ENCODE assay signal across 8 mouse cellular contexts in the genomic region with DNA sequence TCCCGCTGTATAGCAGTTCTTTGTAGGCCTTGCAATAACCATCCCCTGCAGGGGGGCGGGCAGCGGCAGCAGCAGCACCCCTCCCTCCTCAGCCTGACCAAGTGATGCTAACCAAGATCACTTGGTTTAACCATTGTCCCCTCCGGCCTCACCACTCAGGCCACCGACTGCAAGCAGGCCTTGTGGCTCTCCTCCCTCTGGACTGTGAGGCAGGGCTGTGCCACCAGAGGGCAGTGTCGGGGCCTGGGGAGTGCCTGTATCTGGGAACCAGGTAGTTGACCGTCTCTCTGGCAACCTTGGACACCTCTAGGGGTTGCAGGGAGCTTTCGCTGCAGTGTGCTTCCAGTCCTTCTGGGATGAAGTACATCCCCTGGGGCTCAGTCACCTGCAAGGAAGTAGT.
DNase-seq lines count a peak whose midpoint lies in the region; ATAC-seq and TF ChIP-seq lines count a peak whose summit lies in the region.

No protein-coding gene starts in this region.

- DNase-seq in midbrain, embryonic 14.5 days: peak; percentile 60
- peak; percentile 50 to 58 for DNase-seq in frontal cortex, postnatal 36 days (ENCODE audit: low spot score in 2 of 2)
- peak; percentile 71 for DNase-seq in kidney, adult 9 months
- peak in 1 of 3 experiments; percentile 30 for DNase-seq in liver, embryonic 14.5 days (ENCODE audit: low read depth in 3 of 3, low spot score in 3 of 3)
- peak; percentile 41 for DNase-seq in retina, postnatal 7 days (ENCODE audit: low read depth, low spot score)
- DNase-seq in urinary bladder, adult 18-20 months (ENCODE audit: low spot score in 2 of 2): peak; percentile 74 to 86

- no peaks in the 10 kb centered on the region for H3K36me3 ChIP-seq in midbrain, embryonic 14.5 days (ENCODE audit: control insufficient read depth, insufficient read depth, low read length)
- no peaks in the 10 kb centered on the region for H3K36me3 ChIP-seq in midbrain, embryonic 16.5 days (ENCODE audit: control insufficient read depth, insufficient read depth, low read length)
- no peaks in the 10 kb centered on the region for H3K36me3 ChIP-seq in liver, embryonic 14.5 days (replicated peaks; ENCODE audit: control insufficient read depth, insufficient read depth, low read depth)

- no peak overlapping the region for H3K9ac ChIP-seq in midbrain, embryonic 14.5 days (replicated peaks; ENCODE audit: low read length)
- H3K9ac ChIP-seq in midbrain, embryonic 16.5 days (ENCODE audit: low read depth, low read length): no peak overlapping the region
- H3K9ac ChIP-seq in liver, embryonic 14.5 days (replicated peaks): no peak overlapping the region

- no peak overlapping the region for H3K4me3 ChIP-seq in midbrain, embryonic 14.5 days (replicated peaks; ENCODE audit: low read depth, low read length)
- no peak overlapping the region for H3K4me3 ChIP-seq in midbrain, embryonic 16.5 days (ENCODE audit: low read depth, low read length)
- no peak overlapping the region for H3K4me3 ChIP-seq in liver, embryonic 14.5 days (ENCODE audit: insufficient read depth in 1 of 2, low read depth in 2 of 2, low read length in 2 of 2)

- no peaks in the 10 kb centered on the region for H3K9me3 ChIP-seq in midbrain, embryonic 14.5 days (ENCODE audit: control insufficient read depth, low read length)
- H3K9me3 ChIP-seq in midbrain, embryonic 16.5 days (replicated peaks; ENCODE audit: control insufficient read depth, low read length, poor library complexity, severe bottlenecking): no peaks in the 10 kb centered on the region
- H3K9me3 ChIP-seq in liver, embryonic 14.5 days (ENCODE audit: control insufficient read depth, low read length): no peaks in the 10 kb centered on the region

- WGBS in midbrain, embryonic 14.5 days: 31% methylated on average over 8 of the region's 8 CpGs
- 37% methylated on average over 8 of the region's 8 CpGs for WGBS in midbrain, embryonic 16.5 days
- WGBS in liver, embryonic 14.5 days (ENCODE audit: insufficient replicate concordance): 26% methylated on average over 8 of the region's 8 CpGs

- TF ChIP-seq CTCF in liver, embryonic 14.5 days (IDR thresholded peaks at IDR 0.05; ENCODE audit: low read depth): peak; percentile 97

- no peaks in the 10 kb centered on the region for H3K4me1 ChIP-seq in midbrain, embryonic 14.5 days (ENCODE audit: control insufficient read depth, insufficient read depth, low read length)
- H3K4me1 ChIP-seq in midbrain, embryonic 16.5 days (ENCODE audit: control insufficient read depth, insufficient read depth, low read length): no peaks in the 10 kb centered on the region
- no peaks in the 10 kb centered on the region for H3K4me1 ChIP-seq in liver, embryonic 14.5 days (replicated peaks; ENCODE audit: control insufficient read depth in 2 of 2, insufficient read depth in 2 of 2, low read length in 1 of 2)

- no peak overlapping the region for H3K27ac ChIP-seq in midbrain, embryonic 14.5 days (replicated peaks; ENCODE audit: low read depth, low read length)
- H3K27ac ChIP-seq in midbrain, embryonic 16.5 days (ENCODE audit: low read length): no peak overlapping the region
- H3K27ac ChIP-seq in liver, embryonic 14.5 days: no peak overlapping the region

- H3K4me2 ChIP-seq in midbrain, embryonic 14.5 days (ENCODE audit: low read length): no peak overlapping the region
- no peak overlapping the region for H3K4me2 ChIP-seq in midbrain, embryonic 16.5 days (ENCODE audit: low read length)
- no peak overlapping the region for H3K4me2 ChIP-seq in liver, embryonic 14.5 days (ENCODE audit: low read depth)

- no peak for TF ChIP-seq EP300 in liver, embryonic 14.5 days (IDR thresholded peaks at IDR 0.05; ENCODE audit: low read depth)

- no peaks in the 10 kb centered on the region for H3K27me3 ChIP-seq in midbrain, embryonic 14.5 days (ENCODE audit: control insufficient read depth, insufficient read depth, low read length)
- H3K27me3 ChIP-seq in midbrain, embryonic 16.5 days (ENCODE audit: control insufficient read depth, insufficient read depth, low read depth, low read length): no peaks in the 10 kb centered on the region
- no peaks in the 10 kb centered on the region for H3K27me3 ChIP-seq in liver, embryonic 14.5 days (ENCODE audit: control insufficient read depth, insufficient read depth, low read length)

- ATAC-seq in midbrain, embryonic 14.5 days (ENCODE audit: low FRiP score, low TSS enrichment): no peak
- ATAC-seq in midbrain, embryonic 16.5 days: no peak
- peak; percentile 78 for ATAC-seq in cerebellum, adult (ENCODE audit: insufficient number of reproducible peaks, low FRiP score, low TSS enrichment)
- no peak for ATAC-seq in liver, embryonic 14.5 days (ENCODE audit: insufficient read depth)
